ENCODE assay signal across 9 mouse cellular contexts in the genomic region with DNA sequence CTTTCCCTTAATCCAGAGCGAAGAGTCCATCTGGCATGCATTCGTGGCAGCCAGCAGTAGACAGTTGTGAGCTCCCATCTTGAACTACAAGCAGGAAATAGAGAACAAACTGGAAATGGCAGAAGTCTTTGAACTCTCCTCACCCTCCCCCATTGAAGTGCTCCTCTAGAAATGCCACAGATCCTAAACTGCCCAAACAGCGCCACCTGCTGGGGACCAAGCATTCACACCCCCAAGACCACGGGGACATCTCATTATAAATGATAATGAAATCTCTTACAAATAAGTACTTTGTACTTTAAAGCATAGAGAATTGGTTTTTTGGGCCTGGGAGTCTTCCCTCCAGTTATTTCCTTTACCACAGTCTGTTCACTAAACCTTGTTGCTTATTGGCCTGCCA. TPM values are rescaled to one million over a fixed set of nuclear protein-coding genes. Genes with fewer than 3 reads are reported as not detected.
DNase-seq lines count a peak whose midpoint lies in the region; ATAC-seq lines count a peak whose summit lies in the region.
"Had no signal": no experiment of that assay in that cellular context is flagged by ENCODE, and none has a peak within 500 bp of the region (broad histone marks: within the 10 kb centered on the region; RNA-seq: fewer than 3 reads in every experiment).

No protein-coding gene starts in this region.

- peak; percentile 53 for DNase-seq in forebrain, embryonic 14.5 days (ENCODE audit: low spot score)
- DNase-seq in ovary, postnatal 14 days (ENCODE audit: low spot score): peak; percentile 29
- no peak for DNase-seq in ovary, postnatal 10 days (ENCODE audit: low spot score)
- DNase-seq in brain, adult 2 months (ENCODE audit: low read depth, low spot score): peak; percentile 75
- peak; percentile 72 for DNase-seq in gastrocnemius, postnatal 10 days
- DNase-seq in lung, postnatal 25 days (ENCODE audit: low spot score): peak; percentile 65
- DNase-seq in thymus, postnatal 10 days (ENCODE audit: low spot score in 2 of 2): peak; percentile 41 to 74

- H3K36me3 ChIP-seq in forebrain, embryonic 14.5 days (ENCODE audit: control insufficient read depth, insufficient read depth, low read length): peaks cover 56% of the 10 kb centered on the region
- H3K36me3 ChIP-seq in forebrain, embryonic 13.5 days (ENCODE audit: poor library complexity, severe bottlenecking): peaks cover 72% of the 10 kb centered on the region

- no peak overlapping the region for H3K9ac ChIP-seq in forebrain, embryonic 14.5 days (ENCODE audit: low read length)
- H3K9ac ChIP-seq in forebrain, embryonic 13.5 days: no peak overlapping the region
- H3K9ac ChIP-seq: stomach, embryonic 15.5 days had no signal

- H3K27ac ChIP-seq in forebrain, embryonic 14.5 days (ENCODE audit: low read depth, low read length): no peak overlapping the region
- no peak overlapping the region for H3K27ac ChIP-seq in forebrain, embryonic 13.5 days
- H3K27ac ChIP-seq: stomach, embryonic 15.5 days had no signal

- no peaks in the 10 kb centered on the region for H3K9me3 ChIP-seq in forebrain, embryonic 14.5 days (replicated peaks; ENCODE audit: control insufficient read depth, low read length)
- no peaks in the 10 kb centered on the region for H3K9me3 ChIP-seq in forebrain, embryonic 13.5 days (replicated peaks)
- H3K9me3 ChIP-seq: stomach, embryonic 15.5 days had no signal

- ATAC-seq in forebrain, embryonic 14.5 days: no peak
- ATAC-seq in forebrain, embryonic 13.5 days: no peak

- no peaks in the 10 kb centered on the region for H3K27me3 ChIP-seq in forebrain, embryonic 14.5 days (replicated peaks; ENCODE audit: control insufficient read depth, insufficient read depth, low read length)
- H3K27me3 ChIP-seq in forebrain, embryonic 13.5 days: no peaks in the 10 kb centered on the region
- H3K27me3 ChIP-seq: stomach, embryonic 15.5 days had no signal

- no peak overlapping the region for H3K4me3 ChIP-seq in forebrain, embryonic 14.5 days (ENCODE audit: low read depth, low read length)
- H3K4me3 ChIP-seq in forebrain, embryonic 13.5 days: no peak overlapping the region
- H3K4me3 ChIP-seq: stomach, embryonic 15.5 days had no signal

- no peaks in the 10 kb centered on the region for H3K4me1 ChIP-seq in forebrain, embryonic 14.5 days (ENCODE audit: control insufficient read depth, insufficient read depth, low read length)
- no peaks in the 10 kb centered on the region for H3K4me1 ChIP-seq in forebrain, embryonic 13.5 days
- H3K4me1 ChIP-seq: stomach, embryonic 15.5 days had no signal

- WGBS in forebrain, embryonic 14.5 days: 54% methylated on average over 4 of the region's 4 CpGs
- WGBS in forebrain, embryonic 13.5 days: 54% methylated on average over 4 of the region's 4 CpGs

- no peak overlapping the region for H3K4me2 ChIP-seq in forebrain, embryonic 14.5 days (ENCODE audit: low read length)
- H3K4me2 ChIP-seq in forebrain, embryonic 13.5 days: no peak overlapping the region
- H3K4me2 ChIP-seq: stomach, embryonic 15.5 days had no signal

RNA-seq across cellular contexts. Expression of gene AI597479, which starts 12.0 kb away (rescaled TPM):
- 50.4 and 54.4 TPM in 2 replicates for polyA plus RNA-seq in forebrain, embryonic 14.5 days (2014; fragmentation: Nextera tagmentation; extraction: Ambion mirVana)
- polyA plus RNA-seq in forebrain, embryonic 13.5 days (2015; fragmentation: Nextera tagmentation; extraction: Ambion mirVana): 41.0 and 47.7 TPM in 2 replicates
- 10 to 100 TPM; 11.7 to 12.8 TPM for total RNA-seq in gastrocnemius, postnatal 10 days (2021)

RNA-seq across cellular contexts. Expression of gene Tgfbrap1, which starts 12.1 kb away (rescaled TPM):
- 12.9 and 16.3 TPM in 2 replicates for polyA plus RNA-seq in forebrain, embryonic 14.5 days (2014; fragmentation: Nextera tagmentation; extraction: Ambion mirVana)
- polyA plus RNA-seq in forebrain, embryonic 13.5 days (2015; fragmentation: Nextera tagmentation; extraction: Ambion mirVana): 13.2 and 14.9 TPM in 2 replicates
- 10 to 100 TPM; 12.0 to 12.6 TPM for total RNA-seq in gastrocnemius, postnatal 10 days (2021)
